Mouse (Mus musculus) NIH3T3 (cell line): ENCODE measurements around the gene Cmtm1.
"Not testable (repeated sequence)": the region's sequence is repeated elsewhere in the genome, so short reads cannot be mapped to it uniquely, and the experiment has no call there.

Experiments used
- DNase-seq: peaks from one replicate; pipeline ENCODE4 v3.0.0-alpha.2; 2012; ENCODE audit warnings: low read depth

Gene Cmtm1

DNA sequence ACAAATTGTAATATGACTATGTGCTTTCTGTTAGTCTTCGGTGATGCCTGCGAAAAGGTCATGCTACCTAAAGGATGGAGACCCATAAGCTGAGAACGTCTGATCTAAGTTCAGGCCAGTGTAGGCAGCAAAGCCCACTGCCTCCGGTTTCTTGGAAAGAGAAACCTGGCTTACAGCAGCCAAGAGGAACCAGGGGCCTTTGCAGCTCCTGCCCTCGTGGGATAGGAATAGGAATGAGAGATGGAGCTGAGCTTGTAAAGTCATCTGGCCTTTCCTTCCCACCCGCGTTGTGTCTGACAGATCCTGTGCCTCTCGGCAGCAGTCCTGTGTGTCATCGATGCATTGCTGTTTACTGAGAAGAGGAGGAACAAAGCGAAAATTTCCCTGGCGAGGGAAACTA is 11.3 kb upstream of the Cmtm1 start, which contains the start of gene Gm11020:
Gene Gm11020, plus strand, starts transcription at position 301 of the 400 bp plus-strand sequence.
- DNase-seq, result not testable (repeated sequence)

- DNase-seq, result peak; percentile 37
Observed at GRCm38 (mm10) chr8:104313311-104313710, 3.4 kb upstream of the Cmtm1 start.

DNA sequence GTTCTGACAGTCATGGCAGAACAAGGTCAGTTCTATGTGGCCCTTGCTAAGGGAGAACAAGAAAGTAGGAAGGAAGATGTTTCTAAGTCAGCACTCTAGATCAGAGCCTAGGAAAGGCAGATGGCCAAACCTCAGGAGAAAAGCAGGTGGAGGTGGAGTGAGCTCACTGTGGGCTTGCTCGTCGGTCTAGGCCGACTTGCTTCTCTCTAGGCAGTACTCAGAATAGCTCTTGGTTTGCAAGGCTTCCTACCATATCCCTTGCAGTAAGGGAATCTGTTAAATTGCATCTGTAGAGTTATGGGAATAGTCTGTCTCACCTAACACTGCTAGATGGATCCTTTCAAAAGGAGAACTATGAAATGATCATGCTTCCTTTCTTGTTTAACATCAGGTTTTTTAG is 2.1 kb upstream of the Cmtm1 start:
- DNase-seq, result not testable (repeated sequence)

GRCm38 (mm10) chr8:104308341-104308740 is 1.6 kb downstream of the Cmtm1 start:
- not testable (repeated sequence) for DNase-seq

GRCm38 (mm10) chr8:104304962-104305361 is 5.0 kb downstream of the Cmtm1 start:
- no peak for DNase-seq

- DNase-seq, result not testable (repeated sequence)
Observed at GRCm38 (mm10) chr8:104302536-104302935, 7.4 kb downstream of the Cmtm1 start.

DNA sequence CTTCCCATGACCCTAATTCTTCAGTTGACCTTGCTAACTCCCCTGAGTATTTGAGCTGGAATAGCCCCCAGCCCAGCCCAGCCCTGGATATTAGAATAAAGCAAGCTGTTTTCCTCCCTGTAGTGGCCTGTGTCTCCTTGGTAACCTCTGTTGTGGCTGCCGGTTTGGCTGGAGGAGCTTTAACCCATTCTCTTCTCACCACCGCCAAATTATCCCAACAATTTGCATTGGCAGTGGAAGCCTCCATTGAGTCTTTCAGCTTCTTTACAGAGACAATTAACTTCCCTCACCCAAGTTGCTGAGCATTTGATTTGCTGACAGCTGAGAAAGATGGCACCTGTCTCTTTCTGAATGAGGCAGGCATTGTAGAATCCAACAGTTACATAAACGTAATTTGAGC is 8.4 kb downstream of the Cmtm1 start:
- DNase-seq, result not testable (repeated sequence)

DNA sequence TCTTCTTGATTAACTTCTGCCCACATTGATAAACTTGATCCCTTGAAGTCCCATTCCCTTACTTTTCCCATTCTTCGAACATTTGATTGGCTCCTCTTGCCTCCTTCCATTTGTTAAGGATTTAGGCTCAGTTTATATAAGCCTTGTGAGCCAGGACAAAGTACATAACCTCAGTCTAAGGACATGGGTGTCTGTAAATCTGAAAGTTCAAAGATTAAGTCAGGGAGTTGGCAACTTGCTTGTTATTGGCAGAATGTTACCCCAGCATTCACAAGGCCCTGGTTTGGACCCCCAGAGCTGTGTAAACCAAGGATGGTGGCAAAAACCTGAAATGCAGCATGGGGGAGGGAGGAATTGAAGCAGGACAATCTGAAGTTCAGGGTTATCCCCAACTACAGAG is 15.5 kb downstream of the Cmtm1 start:
- DNase-seq, result no peak

- not testable (repeated sequence) for DNase-seq
Observed at GRCm38 (mm10) chr8:104293081-104293480, 16.9 kb downstream of the Cmtm1 start, which contains the start of gene Cmtm2a. Gene Cmtm2a, minus strand, starts transcription at chr8:104293181.

DNA sequence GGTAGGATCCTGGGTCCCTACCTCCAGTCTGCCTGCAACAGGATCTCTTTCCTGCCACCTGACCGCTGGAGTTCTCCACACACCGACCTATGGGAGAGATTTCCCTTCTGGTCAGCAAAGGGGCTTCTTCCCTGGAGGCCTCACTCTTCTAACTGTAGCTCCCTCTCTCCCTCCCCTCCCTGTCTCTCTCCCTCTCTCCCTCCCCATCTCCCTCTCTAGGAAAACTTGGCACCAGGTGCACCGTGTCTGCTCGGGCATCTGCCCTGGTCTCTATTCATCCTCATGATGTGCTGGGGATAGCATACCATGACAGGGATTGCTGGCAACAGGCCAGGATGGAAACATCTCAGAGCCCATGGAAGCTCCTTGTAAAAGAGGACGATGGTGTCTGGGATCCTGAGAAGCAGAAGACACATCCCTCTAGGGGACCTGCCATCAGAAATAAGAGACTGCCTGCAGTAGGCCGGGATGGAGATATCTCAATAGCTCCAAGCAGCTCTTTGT is 41.0 kb downstream of the Cmtm1 start:
- no peak for DNase-seq

GRCm38 (mm10) chr8:104268368-104268767 is 41.6 kb downstream of the Cmtm1 start:
- DNase-seq, result no peak

DNA sequence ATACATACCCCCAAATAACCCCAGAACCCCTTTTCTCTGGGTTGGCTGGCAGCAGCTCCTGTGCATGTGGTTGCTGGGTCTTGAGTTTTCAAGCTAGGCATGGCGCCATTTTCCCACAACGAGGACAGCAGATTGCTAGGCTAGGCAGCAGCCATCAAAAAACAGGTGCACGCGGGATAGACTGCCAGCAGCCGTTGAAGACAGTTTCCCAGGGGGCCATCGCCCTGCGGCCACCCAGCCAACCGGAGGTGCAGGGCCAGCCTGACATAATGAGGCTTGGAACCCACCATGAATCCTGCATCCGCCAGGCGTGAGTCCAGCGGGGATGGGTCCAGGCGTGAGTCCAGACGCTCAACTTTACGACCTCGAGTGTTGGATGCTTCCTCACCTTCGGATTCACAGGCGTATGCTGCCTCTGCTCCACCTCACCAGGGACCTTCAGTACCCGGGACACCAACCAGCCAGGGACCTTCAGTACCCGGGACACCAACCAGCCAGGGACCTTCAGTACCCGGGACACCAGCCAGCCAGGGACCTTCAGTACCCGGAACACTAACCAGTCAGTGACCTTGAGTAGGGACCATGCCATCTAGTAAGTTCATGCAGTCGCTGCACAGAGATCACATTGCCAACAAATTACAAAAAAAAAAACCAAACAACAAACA is 45.5 kb downstream of the Cmtm1 start:
- not testable (repeated sequence) for DNase-seq

- not testable (repeated sequence) for DNase-seq
Observed at GRCm38 (mm10) chr8:104261802-104262201, 48.1 kb downstream of the Cmtm1 start.

DNA sequence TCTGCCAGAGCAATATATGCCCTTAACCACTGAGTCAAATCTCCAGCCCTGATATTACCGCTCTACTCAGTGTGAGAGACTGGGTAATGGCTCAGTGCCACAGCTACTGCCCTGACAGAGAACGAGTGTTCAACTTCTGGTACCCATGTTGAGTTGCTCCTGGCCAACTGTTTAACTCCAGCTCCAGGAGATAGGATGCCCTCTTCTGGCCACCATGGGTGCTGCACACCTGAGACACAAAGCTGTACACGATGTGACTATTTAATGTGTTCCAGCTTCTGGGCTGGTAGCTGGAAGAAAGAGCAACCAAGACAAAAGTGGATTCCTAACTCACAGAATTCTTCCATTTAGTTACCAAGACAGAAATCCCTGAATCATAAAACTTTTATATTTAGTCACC is 56.9 kb downstream of the Cmtm1 start:
- peak; percentile 33 for DNase-seq

- peak; percentile 28 for DNase-seq
Observed at GRCm38 (mm10) chr8:104251461-104251860, 58.5 kb downstream of the Cmtm1 start.

DNA sequence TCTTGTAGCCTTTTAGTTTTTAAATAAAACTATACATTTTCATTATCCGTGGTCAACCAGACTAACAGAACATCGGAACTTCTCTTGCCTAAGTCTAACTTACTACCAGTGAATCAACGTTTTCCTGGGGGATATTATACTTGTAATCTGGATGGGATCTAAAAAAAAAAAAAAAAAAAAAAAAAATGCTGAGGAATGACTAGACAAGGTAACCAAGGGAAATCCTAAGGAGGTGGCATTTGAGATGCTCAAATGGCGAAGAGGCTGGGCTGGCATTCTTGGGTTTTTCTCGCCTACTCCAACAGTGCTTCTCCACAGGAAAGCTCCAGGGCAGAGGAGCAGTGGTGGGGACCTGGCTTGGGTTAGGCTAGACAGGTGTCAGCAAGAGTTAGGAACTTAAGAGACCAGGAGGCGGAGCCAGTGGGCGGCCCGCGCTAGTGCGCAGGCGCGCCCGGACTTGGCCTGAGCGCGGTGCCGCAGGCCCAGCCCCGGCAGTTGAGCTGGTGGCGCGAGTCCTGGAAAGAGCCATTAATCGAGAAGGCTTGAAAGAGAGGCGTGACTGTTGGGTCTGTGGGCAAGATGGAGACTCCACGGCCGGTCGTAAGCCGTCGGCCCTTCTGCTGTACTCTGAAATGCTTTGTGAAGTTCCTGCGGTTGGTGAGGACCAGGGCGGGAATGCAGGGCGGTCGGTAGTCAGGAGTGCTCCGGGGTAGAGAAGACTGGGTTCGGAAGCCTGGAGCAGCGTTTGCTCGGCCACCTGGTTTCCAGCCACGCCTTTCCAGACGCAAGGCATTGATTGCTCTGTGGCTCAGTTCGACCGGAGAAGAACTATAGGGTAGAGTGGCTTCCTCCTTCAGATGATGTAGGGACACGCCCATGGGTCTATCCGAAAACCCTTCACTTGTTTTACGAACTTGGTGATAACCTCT is 59.2 kb downstream of the Cmtm1 start, which contains the start of gene Cklf:
Gene Cklf, plus strand, starts transcription at position 423 of the 929 bp plus-strand sequence.
- DNase-seq, result peak; percentile 97

- DNase-seq, result no peak
Observed at GRCm38 (mm10) chr8:104249442-104249996, 60.4 kb downstream of the Cmtm1 start.

DNA sequence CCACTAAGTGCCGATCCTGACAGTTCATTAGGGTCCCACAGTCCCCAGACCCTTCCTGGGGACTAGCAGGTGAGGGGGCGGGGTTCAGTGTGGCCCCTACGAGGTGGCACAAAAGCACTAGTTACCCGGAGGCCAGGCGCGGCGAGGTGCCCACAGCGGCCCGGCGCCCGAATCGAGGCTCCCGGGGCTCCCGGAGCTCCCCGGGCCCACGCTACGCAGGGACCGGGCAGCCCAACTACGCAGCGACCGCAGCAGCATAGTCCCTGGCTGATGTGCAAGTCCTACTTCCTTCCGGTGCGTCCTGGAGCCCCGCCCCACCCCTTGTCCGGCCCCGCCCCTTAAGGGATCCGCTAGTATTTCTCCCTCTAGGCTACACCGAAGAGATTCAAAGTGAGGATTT is 61.7 kb downstream of the Cmtm1 start, which contains the start of gene Tk2:
Gene Tk2, minus strand, starts transcription at position 283 of the 400 bp plus-strand sequence.
- DNase-seq, result peak; percentile 87

- peak; percentile 25 for DNase-seq
Observed at GRCm38 (mm10) chr8:104247908-104248275, 62.1 kb downstream of the Cmtm1 start.

GRCm38 (mm10) chr8:104247054-104247907 is 62.7 kb downstream of the Cmtm1 start:
- DNase-seq, result no peak

- no peak for DNase-seq
Observed at GRCm38 (mm10) chr8:104246621-104247020, 63.3 kb downstream of the Cmtm1 start.
